8 mouse cellular contexts compared by ENCODE assay signal in genomic region chr3:89458965-89459807, GRCm38 (mm10). TPM values are rescaled to one million over a fixed set of nuclear protein-coding genes. Genes with fewer than 3 reads are reported as not detected.
DNase-seq lines count a peak whose midpoint lies in the region; ATAC-seq lines count a peak whose summit lies in the region.

No protein-coding gene starts in this region.

- peak overlapping the region; percentile 79 for H3K9ac ChIP-seq in heart, embryonic 15.5 days
- H3K9ac ChIP-seq in liver, embryonic 12.5 days: peak overlapping the region; percentile 83

- peak overlapping the region; percentile 71 for H3K4me3 ChIP-seq in forebrain, embryonic 10.5 days
- peak overlapping the region; percentile 76 for H3K4me3 ChIP-seq in heart, embryonic 15.5 days
- peak overlapping the region; percentile 71 for H3K4me3 ChIP-seq in liver, embryonic 12.5 days

- H3K36me3 ChIP-seq in forebrain, embryonic 10.5 days (replicated peaks): peaks cover 20% of the 10 kb centered on the region
- H3K36me3 ChIP-seq in heart, embryonic 15.5 days: no peaks in the 10 kb centered on the region
- H3K36me3 ChIP-seq in liver, embryonic 12.5 days: peaks cover 19% of the 10 kb centered on the region
- no peaks in the 10 kb centered on the region for H3K36me3 ChIP-seq in splenic B cell, adult 2 months (ENCODE audit: control insufficient read depth, insufficient read depth, low read length, poor library complexity, severe bottlenecking)

- H3K9me3 ChIP-seq in forebrain, embryonic 10.5 days: no peaks in the 10 kb centered on the region
- no peaks in the 10 kb centered on the region for H3K9me3 ChIP-seq in heart, embryonic 15.5 days (replicated peaks)
- 0 out of 2 replicates have a peak, but pooled peaks cover 3% of the 10 kb centered on the region for H3K9me3 ChIP-seq in liver, embryonic 12.5 days (replicated peaks)

- peaks cover 43% of the 10 kb centered on the region for H3K4me1 ChIP-seq in forebrain, embryonic 10.5 days
- peaks cover 23% of the 10 kb centered on the region for H3K4me1 ChIP-seq in heart, embryonic 15.5 days (replicated peaks)
- peaks cover 46% of the 10 kb centered on the region for H3K4me1 ChIP-seq in liver, embryonic 12.5 days

- peak; percentile 88 to 94 for DNase-seq in CD8-positive naive resting alpha-beta T cell, adult 2 months (ENCODE audit: low read depth in 2 of 2, low spot score in 2 of 2)
- peak; percentile 92 for DNase-seq in c-Kit-negative CD71-positive TER-119-positive erythroid progenitor cells, embryonic 14.5 days (ENCODE audit: low read depth, low spot score)
- DNase-seq in forebrain, embryonic 10.5 days (ENCODE audit: extremely low spot score, low spot score): peak; percentile 90
- peak; percentile 95 for DNase-seq in kidney, postnatal 14 days
- DNase-seq in naive thymus-derived CD4-positive, alpha-beta T cell, adult 2 months (ENCODE audit: low read depth): peak; percentile 98
- DNase-seq in splenic B cell, adult 2 months (ENCODE audit: low read depth, low spot score): peak; percentile 98

- peak overlapping the region; percentile 92 for H3K27ac ChIP-seq in forebrain, embryonic 10.5 days
- peak overlapping the region; percentile 86 for H3K27ac ChIP-seq in heart, embryonic 15.5 days
- peak overlapping the region; percentile 84 for H3K27ac ChIP-seq in liver, embryonic 12.5 days

- no peaks in the 10 kb centered on the region for H3K27me3 ChIP-seq in forebrain, embryonic 10.5 days (ENCODE audit: poor library complexity, severe bottlenecking)
- H3K27me3 ChIP-seq in heart, embryonic 15.5 days: no peaks in the 10 kb centered on the region
- no peaks in the 10 kb centered on the region for H3K27me3 ChIP-seq in liver, embryonic 12.5 days (replicated peaks)
- no peaks in the 10 kb centered on the region for H3K27me3 ChIP-seq in splenic B cell, adult 2 months (ENCODE audit: control insufficient read depth, insufficient read depth, low read length, poor library complexity, severe bottlenecking)

- 2% methylated on average over 36 of the region's 36 CpGs for WGBS in forebrain, embryonic 10.5 days
- WGBS in heart, embryonic 15.5 days: 1% methylated on average over 34 of the region's 36 CpGs
- under 1% methylated on average over 32 of the region's 36 CpGs for WGBS in liver, embryonic 12.5 days (ENCODE audit: insufficient replicate concordance)

- ATAC-seq in heart, embryonic 15.5 days (replicated peaks; ENCODE audit: insufficient number of reproducible peaks, insufficient read depth, low FRiP score, low read depth): peak; percentile 85
- peak; percentile 85 for ATAC-seq in liver, embryonic 12.5 days

- peak overlapping the region; percentile 89 for H3K4me2 ChIP-seq in heart, embryonic 15.5 days
- H3K4me2 ChIP-seq in liver, embryonic 12.5 days: peak overlapping the region; percentile 86

RNA-seq across cellular contexts. Expression of gene Pmvk, which starts 4.8 kb away (rescaled TPM):
- polyA plus RNA-seq in forebrain, embryonic 10.5 days (2016; fragmentation: Nextera tagmentation; extraction: Ambion mirVana): 72.0 and 75.3 TPM in 2 replicates
- 47.2 and 52.1 TPM in 2 replicates for polyA plus RNA-seq in heart, embryonic 15.5 days (2015; fragmentation: Nextera tagmentation; extraction: Ambion mirVana)
- 39.1 and 40.5 TPM in 2 replicates for polyA plus RNA-seq in liver, embryonic 12.5 days (2016; fragmentation: Nextera tagmentation; extraction: Ambion mirVana)

RNA-seq across cellular contexts. Expression of gene Pbxip1, which starts 22.7 kb away (rescaled TPM):
- polyA plus RNA-seq in forebrain, embryonic 10.5 days (2016; fragmentation: Nextera tagmentation; extraction: Ambion mirVana): 16.4 and 16.6 TPM in 2 replicates
- 62.4 and 64.7 TPM in 2 replicates for polyA plus RNA-seq in heart, embryonic 15.5 days (2015; fragmentation: Nextera tagmentation; extraction: Ambion mirVana)
- polyA plus RNA-seq in liver, embryonic 12.5 days (2016; fragmentation: Nextera tagmentation; extraction: Ambion mirVana): 8.3 and 9.2 TPM in 2 replicates

RNA-seq across cellular contexts. Expression of gene Pygo2, which starts 29.2 kb away (rescaled TPM):
- 34.9 and 40.9 TPM in 2 replicates for polyA plus RNA-seq in forebrain, embryonic 10.5 days (2016; fragmentation: Nextera tagmentation; extraction: Ambion mirVana)
- polyA plus RNA-seq in heart, embryonic 15.5 days (2015; fragmentation: Nextera tagmentation; extraction: Ambion mirVana): 21.1 and 28.1 TPM in 2 replicates
- 22.7 and 23.1 TPM in 2 replicates for polyA plus RNA-seq in liver, embryonic 12.5 days (2016; fragmentation: Nextera tagmentation; extraction: Ambion mirVana)

RNA-seq across cellular contexts. Expression of gene Shc1, which starts 40.9 kb away (rescaled TPM):
- 49.4 and 53.2 TPM in 2 replicates for polyA plus RNA-seq in forebrain, embryonic 10.5 days (2016; fragmentation: Nextera tagmentation; extraction: Ambion mirVana)
- polyA plus RNA-seq in heart, embryonic 15.5 days (2015; fragmentation: Nextera tagmentation; extraction: Ambion mirVana): 60.6 and 79.9 TPM in 2 replicates
- 56.8 and 63.3 TPM in 2 replicates for polyA plus RNA-seq in liver, embryonic 12.5 days (2016; fragmentation: Nextera tagmentation; extraction: Ambion mirVana)

RNA-seq across cellular contexts. Expression of gene Cks1b, which starts 41.0 kb away (rescaled TPM):
- 681 and 720 TPM in 2 replicates for polyA plus RNA-seq in forebrain, embryonic 10.5 days (2016; fragmentation: Nextera tagmentation; extraction: Ambion mirVana)
- 266 and 291 TPM in 2 replicates for polyA plus RNA-seq in heart, embryonic 15.5 days (2015; fragmentation: Nextera tagmentation; extraction: Ambion mirVana)
- polyA plus RNA-seq in liver, embryonic 12.5 days (2016; fragmentation: Nextera tagmentation; extraction: Ambion mirVana): 310 and 316 TPM in 2 replicates

Comparison
In these comparisons a context has a peak if more than half of its experiments do, and no peak if none do; other contexts are left out.
1. Peak in every context shown above with its lines: DNase-seq, ATAC-seq, H3K4me3 ChIP-seq and H3K27ac ChIP-seq.